Mouse (Mus musculus) CD8-positive naive resting alpha-beta T cell, adult 2 months (primary cell): ENCODE data around the gene Lrtm1.

Source experiments
- DNase-seq, 2 experiments: peaks; one replicate each; pipeline ENCODE4 v3.0.0; 2022; ENCODE audit warnings: low read depth in 2 of 2, low spot score in 2 of 2

The Lrtm1 gene

GRCm38 (mm10) chr14:29017883-29018282, at the start of gene Lrtm1:
Gene Lrtm1 (plus strand): TSS chr14:29018208.
- no peak for DNase-seq

GRCm38 (mm10) chr14:28969247-28969646, 48.8 kb upstream of the Lrtm1 start:
- DNase-seq: no peak

GRCm38 (mm10) chr14:28972620-28973019, 45.4 kb upstream of the Lrtm1 start:
- DNase-seq: no peak

GRCm38 (mm10) chr14:28979230-28979629, 38.8 kb upstream of the Lrtm1 start:
- no peak for DNase-seq

GRCm38 (mm10) chr14:28980482-28980881, 37.5 kb upstream of the Lrtm1 start:
- no peak for DNase-seq

GRCm38 (mm10) chr14:28984276-28984675, 33.7 kb upstream of the Lrtm1 start:
- no peak for DNase-seq

GRCm38 (mm10) chr14:28988211-28988900, 29.7 kb upstream of the Lrtm1 start:
- DNase-seq: no peak

- DNase-seq: no peak
Measured at GRCm38 (mm10) chr14:28996569-28996968, 21.4 kb upstream of the Lrtm1 start.

GRCm38 (mm10) chr14:29005228-29005840, 12.7 kb upstream of the Lrtm1 start:
- no peak for DNase-seq

- no peak for DNase-seq
Measured at GRCm38 (mm10) chr14:29009644-29010043, 8.4 kb upstream of the Lrtm1 start.

GRCm38 (mm10) chr14:29013161-29013560, 4.8 kb upstream of the Lrtm1 start:
- DNase-seq: no peak

GRCm38 (mm10) chr14:29014680-29015079, 3.3 kb upstream of the Lrtm1 start:
- no peak for DNase-seq

GRCm38 (mm10) chr14:29015896-29016295, 2.1 kb upstream of the Lrtm1 start:
- no peak for DNase-seq

- no peak for DNase-seq
Measured at GRCm38 (mm10) chr14:29018316-29019000, 450 bp downstream of the Lrtm1 start.

GRCm38 (mm10) chr14:29021295-29021694, 3.3 kb downstream of the Lrtm1 start:
- DNase-seq: no peak

GRCm38 (mm10) chr14:29023246-29023645, 5.2 kb downstream of the Lrtm1 start:
- DNase-seq: no peak

- DNase-seq: no peak
Measured at GRCm38 (mm10) chr14:29025335-29025734, 7.3 kb downstream of the Lrtm1 start.

- no peak for DNase-seq
Measured at GRCm38 (mm10) chr14:29027276-29027675, 9.3 kb downstream of the Lrtm1 start.

GRCm38 (mm10) chr14:29028391-29029106, 10.5 kb downstream of the Lrtm1 start:
- no peak for DNase-seq

- no peak for DNase-seq
Measured at GRCm38 (mm10) chr14:29029107-29029469, 11.1 kb downstream of the Lrtm1 start.

GRCm38 (mm10) chr14:29029896-29030420, 11.9 kb downstream of the Lrtm1 start:
- DNase-seq: no peak
